Mouse (Mus musculus) neural tube, embryonic 14.5 days (tissue): ENCODE results near the gene Glg1. TPM values are rescaled to one million over a fixed set of nuclear protein-coding genes. Genes with fewer than 3 reads are reported as not detected.
"Not testable (repeated sequence)": the region's sequence is repeated elsewhere in the genome, so short reads cannot be mapped to it uniquely, and the experiment has no call there.

Experiments used
- ATAC-seq: fragments of 200-750 bp; cut with Nextera tagmentation; 2 replicates; pipeline ENCODE4 v1.8.0; 2017; ENCODE audit warnings: low read depth, mild to moderate bottlenecking, moderate TSS enrichment, moderate library complexity
- H3K27ac ChIP-seq: fragments of 300-500 bp; sonication (generic); 2 replicates; pipeline ENCODE4 v1.5.1; 2014; ENCODE audit warnings: low read depth, mild to moderate bottlenecking, control low read depth, low read length, moderate library complexity, mixed read lengths
- H3K27me3 ChIP-seq: fragments of 300-500 bp; sonication (generic); 2 replicates; pipeline ENCODE4 v1.6.1; 2014; ENCODE audit warnings: low read length; ENCODE audit not compliant: control insufficient read depth, insufficient read depth
- H3K36me3 ChIP-seq: fragments of 300-500 bp; sonication (generic); 2 replicates; pipeline ENCODE4 v1.6.1; 2014; ENCODE audit warnings: low read length, mixed read lengths; ENCODE audit not compliant: control insufficient read depth, insufficient read depth
- H3K4me1 ChIP-seq: fragments of 300-500 bp; sonication (generic); 2 replicates; pipeline ENCODE4 v1.6.1; 2014; ENCODE audit warnings: low read length; ENCODE audit not compliant: control insufficient read depth, insufficient read depth
- H3K4me2 ChIP-seq: fragments of 300-500 bp; sonication (generic); 2 replicates; pipeline ENCODE4 v1.6.1; 2014; ENCODE audit warnings: mild to moderate bottlenecking, low read depth, low read length, control low read depth
- H3K4me3 ChIP-seq: fragments of 300-500 bp; sonication (generic); 2 replicates; pipeline ENCODE4 v1.5.1; 2014; ENCODE audit warnings: low read depth, low read length, control low read depth, mixed read lengths
- H3K9ac ChIP-seq: fragments of 300-500 bp; sonication (generic); replicated peaks from 2 replicates; pipeline ENCODE4 v1.6.1; 2014; ENCODE audit warnings: low read depth, mild to moderate bottlenecking, control low read depth, low read length, mixed read lengths
- H3K9me3 ChIP-seq: fragments of 300-500 bp; sonication (generic); 2 replicates; pipeline ENCODE4 v1.6.1; 2016; ENCODE audit warnings: low read length; ENCODE audit not compliant: control insufficient read depth
- WGBS: fragments of 180-500 bp; shearing (Covaris S2); extraction: QIAGEN DNeasy Blood & Tissue Kit; methylation state at CpG from one replicate; pipeline ENCODE4 v1.1.7; 2014; 5-methylcytosine and 5-hydroxymethylcytosine counted together
- polyA plus RNA-seq: library from polyadenylated mRNA; unstranded; fragments of >200 nt; fragmentation: Nextera tagmentation; extraction: Ambion mirVana; gene quantifications from 2 replicates; pipeline ENCODE4 v1.2.1, GENCODE M21; 2014

Glg1 gene
- 77.0 and 97.5 TPM in 2 replicates for polyA plus RNA-seq

DNA sequence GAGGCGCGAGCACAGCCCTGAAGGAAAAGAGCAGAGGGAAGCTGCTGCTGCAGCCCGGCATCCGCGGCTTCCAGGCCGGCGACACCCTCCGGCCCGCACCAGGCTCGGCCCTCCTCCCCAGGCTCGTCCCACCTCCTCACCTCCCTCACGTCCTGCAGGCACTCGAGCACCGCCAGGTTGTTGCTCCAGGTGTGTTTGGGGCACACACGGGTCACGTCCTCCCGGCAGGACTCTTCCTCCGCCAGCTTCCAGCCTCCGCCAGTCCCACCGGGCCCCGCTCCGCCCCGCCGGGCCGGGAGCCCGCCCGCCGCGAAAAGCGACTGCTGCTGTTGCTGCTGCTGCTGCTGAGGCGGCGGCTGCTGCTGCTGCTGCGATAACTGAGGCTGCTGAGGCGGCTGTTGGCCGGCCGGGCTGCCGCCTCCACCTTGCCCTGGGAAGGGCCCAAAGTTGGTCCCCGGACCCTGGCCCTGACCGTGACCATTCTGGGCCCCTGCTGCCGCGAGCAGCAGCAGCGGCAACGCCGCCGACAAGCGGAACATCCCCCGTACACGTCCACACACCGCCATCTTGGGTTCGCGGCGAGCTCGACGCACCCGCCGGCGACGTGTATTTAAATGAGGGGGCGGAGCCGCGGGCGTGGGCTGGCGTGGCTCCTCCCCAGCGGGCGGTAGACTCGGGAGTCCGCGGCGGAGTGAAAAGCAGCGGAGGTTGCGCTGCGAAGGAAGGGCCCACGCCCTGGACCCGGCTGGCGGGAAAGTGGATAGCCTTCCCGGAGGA is at the start of gene Glg1:
Gene Glg1, minus strand, starts transcription at position 586 of the 777 bp plus-strand sequence.
- Histone ChIP-seq H3K9ac (peak within 1 kb of the TSS; percentile 93), H3K4me1 (peaks cover 7% of the 10 kb centered on the region; the same call in 1 of the 2 replicates), H3K36me3 (no peaks in the 10 kb centered on the region), H3K27me3 (peaks cover 3% of the 10 kb centered on the region; the same call in 1 of the 2 replicates), H3K9me3 (no peaks in the 10 kb centered on the region), H3K27ac (peak within 1 kb of the TSS; percentile 99), H3K4me3 (peak within 1 kb of the TSS; percentile 91), H3K4me2 (peak within 1 kb of the TSS; percentile 61)
- WGBS: under 1% methylated on average over 66 of the region's 76 CpGs
- peak; percentile 95 for ATAC-seq

DNA sequence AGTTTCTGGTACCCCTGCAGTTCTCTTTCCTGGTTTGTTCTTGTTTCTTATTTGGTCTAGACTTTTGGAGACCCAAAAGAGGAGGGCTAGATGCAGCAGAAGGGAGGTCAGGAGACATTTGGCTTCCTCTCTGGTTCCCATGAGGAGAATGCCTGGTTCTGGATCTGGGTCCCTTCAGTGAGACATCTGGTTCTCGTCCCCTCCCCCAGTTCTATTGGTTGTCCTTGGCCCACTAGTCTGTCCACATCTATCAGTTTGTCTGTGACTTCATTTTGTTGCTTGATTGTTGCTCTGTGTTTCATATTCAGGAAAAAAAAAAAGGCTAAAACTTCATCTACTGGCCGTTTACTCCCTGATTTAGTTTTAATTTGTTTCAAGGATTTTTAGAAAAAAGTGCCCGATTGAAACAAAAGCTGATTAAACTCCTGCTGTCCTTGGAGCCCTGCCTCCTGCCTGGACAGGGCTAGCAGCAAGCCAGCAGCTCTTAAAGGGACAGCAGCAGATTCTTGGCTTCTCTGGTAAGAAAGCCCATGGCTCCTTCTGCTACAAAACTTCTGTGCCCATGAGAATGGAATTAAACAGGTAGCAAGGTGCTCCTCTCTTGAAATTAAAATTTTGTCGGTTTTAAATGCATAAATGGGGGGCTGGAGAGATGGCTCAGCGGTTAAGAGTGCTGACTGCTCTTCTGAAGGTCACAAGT is 46.2 kb upstream of the Glg1 start:
- no peak overlapping the region for H3K27ac ChIP-seq
- 39% methylated on average over 5 of the region's 5 CpGs for WGBS

GRCm38 (mm10) chr8:111304359-111304758 is 45.3 kb upstream of the Glg1 start:
- no peak overlapping the region for H3K4me3 ChIP-seq
- no peak overlapping the region for H3K4me2 ChIP-seq
- no peaks in the 10 kb centered on the region for H3K27me3 ChIP-seq
- H3K27ac ChIP-seq: no peak overlapping the region
- WGBS: 93% methylated on average over 3 of the region's 3 CpGs
- H3K9me3 ChIP-seq: no peaks in the 10 kb centered on the region
- H3K4me1 ChIP-seq: no peaks in the 10 kb centered on the region
- no peak for ATAC-seq
- H3K9ac ChIP-seq: no peak overlapping the region
- no peaks in the 10 kb centered on the region for H3K36me3 ChIP-seq

More for the DNA sequence above, 46.2 kb upstream of the Glg1 start:
- no peak for ATAC-seq
- Histone ChIP-seq H3K4me2 (no peak overlapping the region), H3K9me3 (no peaks in the 10 kb centered on the region), H3K4me3 (no peak overlapping the region), H3K9ac (no peak overlapping the region), H3K27me3 (no peaks in the 10 kb centered on the region), H3K4me1 (no peaks in the 10 kb centered on the region), H3K36me3 (no peaks in the 10 kb centered on the region)

DNA sequence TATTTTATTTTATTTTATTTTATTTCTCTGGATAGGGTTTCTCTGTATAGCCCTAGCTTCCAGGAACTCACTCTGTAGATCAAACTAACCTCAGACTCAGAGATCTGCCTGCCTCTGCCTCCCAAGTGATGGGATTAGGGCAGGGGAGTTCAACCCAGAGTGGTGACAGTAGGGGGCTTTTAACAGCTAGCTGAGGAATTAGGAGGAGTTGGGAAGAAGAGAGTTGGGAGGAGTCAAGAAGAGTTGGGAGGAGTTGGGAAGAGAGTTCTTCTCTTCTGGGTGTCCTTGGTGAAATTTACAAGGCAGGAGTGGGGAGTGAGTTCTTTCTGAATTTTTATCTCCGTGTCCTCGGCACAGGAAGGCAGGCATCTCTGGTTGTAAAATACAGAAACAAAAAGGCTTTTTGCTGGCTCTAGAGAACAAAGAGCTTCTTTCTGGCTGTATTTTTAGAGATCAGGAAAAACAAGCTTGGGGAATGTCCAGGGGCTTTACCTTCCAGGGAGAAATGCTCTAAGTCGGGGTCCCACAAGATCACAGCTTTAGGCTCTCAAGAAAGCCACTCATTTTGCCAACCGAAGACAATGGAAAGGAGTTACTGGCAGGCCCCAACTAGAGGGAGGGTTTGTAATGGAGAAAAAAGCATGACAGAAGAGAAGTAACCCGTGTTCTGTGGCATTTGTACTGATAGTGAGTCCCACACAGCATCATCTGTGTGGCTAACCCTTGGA is 44.2 kb upstream of the Glg1 start:
- H3K27ac ChIP-seq, H3K36me3 ChIP-seq, H3K4me2 ChIP-seq, ATAC-seq, H3K9me3 ChIP-seq, H3K4me3 ChIP-seq, H3K27me3 ChIP-seq, H3K9ac ChIP-seq, H3K4me1 ChIP-seq: not testable (repeated sequence)
- 67% methylated on average over 4 of the region's 5 CpGs for WGBS

- H3K27ac ChIP-seq: no peak overlapping the region
- ATAC-seq: no peak
- H3K4me3 ChIP-seq: no peak overlapping the region
- 69% methylated on average over 11 of the region's 11 CpGs for WGBS
- H3K9ac ChIP-seq: no peak overlapping the region
- H3K4me2 ChIP-seq: peak overlapping the region; percentile 30; the same call in 1 of the 2 replicates
- no peaks in the 10 kb centered on the region for H3K36me3 ChIP-seq
- no peaks in the 10 kb centered on the region for H3K27me3 ChIP-seq
- peaks cover 2% of the 10 kb centered on the region; the same call in 1 of the 2 replicates for H3K4me1 ChIP-seq
- no peaks in the 10 kb centered on the region for H3K9me3 ChIP-seq
These were observed 41.9 kb upstream of the Glg1 start for GRCm38 (mm10) chr8:111300597-111301546.

DNA sequence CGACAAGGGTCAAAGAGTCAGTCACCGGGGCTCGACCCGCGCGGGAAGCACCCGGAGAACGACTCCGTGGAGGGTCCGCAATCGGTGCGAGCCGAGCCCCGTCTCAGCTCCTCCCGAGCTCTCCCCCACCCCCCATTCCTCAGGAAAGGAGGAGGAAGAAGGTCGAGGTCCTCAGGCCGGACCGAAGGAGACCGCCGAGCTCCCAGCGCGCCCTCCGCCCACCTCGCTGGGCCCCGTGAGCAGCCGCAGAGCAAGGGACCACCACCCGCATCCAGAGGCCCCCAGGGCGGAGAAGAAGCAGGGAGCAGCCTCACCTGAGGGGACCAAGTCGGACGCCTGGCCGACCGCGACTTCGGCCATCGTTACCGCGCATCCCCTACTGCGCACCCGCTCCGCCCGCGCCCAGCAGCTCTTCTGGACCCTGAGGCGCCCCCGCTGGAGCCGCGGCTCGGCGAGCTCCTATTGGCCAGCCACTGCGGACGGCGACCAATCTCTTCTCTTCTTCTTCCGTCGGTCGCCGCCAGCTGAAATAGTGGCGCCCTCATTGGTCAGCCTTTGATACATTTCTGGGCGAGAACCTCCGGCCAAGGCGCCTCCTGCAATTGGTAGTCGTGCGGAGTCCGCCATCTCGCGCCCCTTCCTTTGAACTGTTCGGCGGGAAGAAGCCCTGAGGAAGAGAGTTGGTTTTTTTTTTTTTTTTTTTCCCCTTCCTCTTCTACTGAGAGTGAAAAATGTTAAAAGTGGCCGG is 41.0 kb upstream of the Glg1 start, which contains the start of gene Rfwd3:
Gene Rfwd3, minus strand, starts transcription at position 402 of the 748 bp plus-strand sequence.
- peak; percentile 100 for ATAC-seq
- under 1% methylated on average over 65 of the region's 67 CpGs for WGBS

DNA sequence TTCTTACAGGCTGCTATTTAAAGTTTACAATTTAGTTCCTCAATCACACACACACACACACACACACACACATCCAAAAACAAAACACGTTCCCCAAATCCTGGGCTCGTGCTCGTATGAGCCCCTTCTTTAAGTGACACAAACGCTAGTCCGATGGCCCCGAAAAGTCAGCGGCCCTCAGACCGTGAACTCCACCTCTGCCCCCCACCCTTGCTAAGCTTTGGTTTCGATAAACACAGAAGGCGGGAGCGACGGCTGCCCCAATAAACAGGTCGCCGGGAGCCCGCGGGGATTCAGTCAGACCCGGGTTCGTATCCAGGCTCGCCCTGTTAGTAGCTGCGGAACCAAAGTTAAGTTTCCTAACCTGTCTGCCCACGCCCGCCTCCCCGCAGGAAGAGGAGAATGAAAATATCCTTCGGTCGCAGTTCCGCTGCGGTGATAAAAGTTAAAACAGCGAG is 40.4 kb upstream of the Glg1 start:
- peaks cover 2% of the 10 kb centered on the region; the same call in 1 of the 2 replicates for H3K4me1 ChIP-seq
- no peaks in the 10 kb centered on the region for H3K9me3 ChIP-seq
- 0 out of 2 replicates have a peak overlapping the region, but pooled peaks have one; percentile 48 for H3K27ac ChIP-seq
- no peaks in the 10 kb centered on the region for H3K27me3 ChIP-seq
- H3K4me2 ChIP-seq: peak overlapping the region; percentile 80
- H3K4me3 ChIP-seq: peak overlapping the region; percentile 90
- ATAC-seq: no peak
- H3K9ac ChIP-seq: peak overlapping the region; percentile 72
- H3K36me3 ChIP-seq: no peaks in the 10 kb centered on the region
- WGBS: under 1% methylated on average over 28 of the region's 28 CpGs

More for the DNA sequence above, 41.0 kb upstream of the Glg1 start, which contains the start of gene Rfwd3:
- Histone ChIP-seq H3K4me1 (peaks cover 2% of the 10 kb centered on the region; the same call in 1 of the 2 replicates), H3K9me3 (no peaks in the 10 kb centered on the region), H3K27me3 (no peaks in the 10 kb centered on the region), H3K4me3 (peak within 1 kb of the TSS; percentile 90), H3K36me3 (no peaks in the 10 kb centered on the region), H3K27ac (peak within 1 kb of the TSS; percentile 48; the same call in 1 of the 2 replicates), H3K4me2 (peak within 1 kb of the TSS; percentile 80), H3K9ac (peak within 1 kb of the TSS; percentile 72)
